Mouse (Mus musculus) midbrain, embryonic 13.5 days (tissue): ENCODE results near the gene Fam184b. TPM values are rescaled to one million over a fixed set of nuclear protein-coding genes. Genes with fewer than 3 reads are reported as not detected.

Experiments
- ATAC-seq: fragments of 200-750 bp; cut with Nextera tagmentation; 2 replicates; pipeline ENCODE4 v1.8.0; 2017; ENCODE audit warnings: mild to moderate bottlenecking, moderate TSS enrichment, moderate library complexity
- H3K27ac ChIP-seq: fragments of 300-500 bp; sonication (generic); 2 replicates; pipeline ENCODE4 v1.5.1; 2015; ENCODE audit warnings: inconsistent platforms, mild to moderate bottlenecking, moderate library complexity
- H3K27me3 ChIP-seq: fragments of 300-500 bp; sonication (generic); 2 replicates; pipeline ENCODE4 v1.6.1; 2015; ENCODE audit warnings: mild to moderate bottlenecking, inconsistent platforms
- H3K36me3 ChIP-seq: fragments of 300-500 bp; sonication (generic); 2 replicates; pipeline ENCODE4 v1.6.1; 2015; ENCODE audit warnings: mild to moderate bottlenecking, inconsistent platforms
- H3K4me1 ChIP-seq: fragments of 300-500 bp; sonication (generic); replicated peaks from 2 replicates; pipeline ENCODE4 v1.6.1; 2015; ENCODE audit warnings: inconsistent platforms
- H3K4me2 ChIP-seq: fragments of 300-500 bp; sonication (generic); replicated peaks from 2 replicates; pipeline ENCODE4 v1.6.1; 2015; ENCODE audit warnings: moderate library complexity, mild to moderate bottlenecking, inconsistent platforms
- H3K4me3 ChIP-seq: fragments of 300-500 bp; sonication (generic); replicated peaks from 2 replicates; pipeline ENCODE4 v1.5.1; 2015; ENCODE audit warnings: mild to moderate bottlenecking, inconsistent platforms
- H3K9ac ChIP-seq: fragments of 300-500 bp; sonication (generic); replicated peaks from 2 replicates; pipeline ENCODE4 v1.6.1; 2015; ENCODE audit warnings: mild to moderate bottlenecking, inconsistent platforms
- H3K9me3 ChIP-seq: fragments of 300-500 bp; sonication (generic); 2 replicates; pipeline ENCODE4 v1.6.1; 2016; ENCODE audit warnings: mild to moderate bottlenecking, inconsistent platforms
- WGBS: fragments of 180-500 bp; shearing (Covaris S2); methylation state at CpG from one replicate; pipeline ENCODE4 v1.1.7; 2015; 5-methylcytosine and 5-hydroxymethylcytosine counted together
- polyA plus RNA-seq: library from polyadenylated mRNA; unstranded; fragments of >200 nt; fragmentation: Nextera tagmentation; extraction: Ambion mirVana; gene quantifications from 2 replicates; pipeline ENCODE4 v1.2.1, GENCODE M21; 2015

Fam184b gene
- 1.7 and 1.9 TPM in 2 replicates for polyA plus RNA-seq

GRCm38 (mm10) chr5:45638806-45639714, at the start of gene Fam184b:
Fam184b (minus strand) TSS chr5:45639614.
- peak; percentile 98 for ATAC-seq

GRCm38 (mm10) chr5:45689152-45689551, 49.7 kb upstream of the Fam184b start:
- Histone ChIP-seq H3K27me3 (no peaks in the 10 kb centered on the region), H3K9me3 (no peaks in the 10 kb centered on the region), H3K4me3 (no peak overlapping the region), H3K9ac (no peak overlapping the region), H3K4me2 (no peak overlapping the region), H3K36me3 (no peaks in the 10 kb centered on the region), H3K27ac (no peak overlapping the region), H3K4me1 (no peaks in the 10 kb centered on the region)
- WGBS, result 89% methylated on average over 4 of the region's 4 CpGs
- ATAC-seq, result no peak

More at GRCm38 (mm10) chr5:45638806-45639714, at the start of gene Fam184b:
- Histone ChIP-seq H3K27ac (no peak within 1 kb of the TSS), H3K36me3 (no peaks in the 10 kb centered on the region), H3K4me3 (peak within 1 kb of the TSS; percentile 51), H3K27me3 (peaks cover 13% of the 10 kb centered on the region), H3K9me3 (no peaks in the 10 kb centered on the region), H3K4me1 (peaks cover 7% of the 10 kb centered on the region), H3K9ac (peak within 1 kb of the TSS; percentile 64), H3K4me2 (peak within 1 kb of the TSS; percentile 69)
- 1% methylated on average over 48 of the region's 48 CpGs for WGBS

DNA sequence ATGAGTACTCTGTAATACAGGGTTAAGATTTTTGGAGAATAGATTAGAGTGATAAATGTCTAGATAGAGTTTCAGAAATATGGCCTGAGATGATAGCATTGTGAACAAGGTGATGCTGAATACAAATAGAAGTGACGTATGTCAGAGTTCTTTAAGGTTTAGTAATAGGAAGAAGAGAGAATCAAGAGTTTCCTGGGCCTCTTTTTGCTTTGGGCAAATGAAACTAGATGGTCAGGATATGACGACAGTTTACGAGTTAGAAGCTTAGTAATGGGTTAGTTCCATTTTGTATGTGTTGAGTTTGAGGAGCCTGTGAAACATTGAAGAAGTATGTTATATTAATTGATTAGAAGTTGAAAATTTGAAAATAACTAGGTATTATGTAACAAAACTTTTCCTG, 46.8 kb upstream of the Fam184b start:
- Histone ChIP-seq H3K27me3 (no peaks in the 10 kb centered on the region), H3K9me3 (no peaks in the 10 kb centered on the region), H3K4me2 (no peak overlapping the region), H3K27ac (no peak overlapping the region), H3K36me3 (no peaks in the 10 kb centered on the region), H3K4me3 (no peak overlapping the region), H3K4me1 (no peaks in the 10 kb centered on the region), H3K9ac (no peak overlapping the region)
- ATAC-seq, result no peak
- WGBS, result 96% methylated on average over 3 of the region's 3 CpGs

DNA sequence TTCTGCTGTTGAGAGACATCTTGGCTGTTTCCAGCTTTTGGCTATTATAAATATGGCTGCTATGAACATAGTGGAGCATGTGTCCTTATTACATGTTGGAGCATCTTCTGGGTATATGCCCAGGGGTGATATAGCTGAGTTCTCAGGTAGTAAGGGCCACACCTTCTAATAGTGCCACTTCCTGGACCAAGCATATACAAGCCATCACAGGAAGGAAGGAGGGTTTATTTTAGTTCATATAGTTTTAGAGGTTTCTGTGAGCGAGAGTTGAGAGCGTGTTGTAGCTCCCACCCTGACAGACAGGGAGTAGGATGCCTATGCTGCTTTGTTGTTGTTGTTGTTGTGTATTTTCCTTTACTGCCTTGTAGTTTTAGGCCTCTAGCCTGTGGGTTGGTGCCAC, 45.8 kb upstream of the Fam184b start:
- Histone ChIP-seq H3K4me2 (no peak overlapping the region), H3K9ac (no peak overlapping the region), H3K4me1 (no peaks in the 10 kb centered on the region), H3K9me3 (no peaks in the 10 kb centered on the region), H3K4me3 (no peak overlapping the region), H3K36me3 (no peaks in the 10 kb centered on the region), H3K27ac (no peak overlapping the region), H3K27me3 (no peaks in the 10 kb centered on the region)
- WGBS, result 98% methylated on average over 2 of the region's 2 CpGs
- no peak for ATAC-seq

GRCm38 (mm10) chr5:45683388-45683787, 44.0 kb upstream of the Fam184b start:
- 97% methylated on average over 1 of the region's 1 CpGs for WGBS
- H3K27ac ChIP-seq, result no peak overlapping the region

DNA sequence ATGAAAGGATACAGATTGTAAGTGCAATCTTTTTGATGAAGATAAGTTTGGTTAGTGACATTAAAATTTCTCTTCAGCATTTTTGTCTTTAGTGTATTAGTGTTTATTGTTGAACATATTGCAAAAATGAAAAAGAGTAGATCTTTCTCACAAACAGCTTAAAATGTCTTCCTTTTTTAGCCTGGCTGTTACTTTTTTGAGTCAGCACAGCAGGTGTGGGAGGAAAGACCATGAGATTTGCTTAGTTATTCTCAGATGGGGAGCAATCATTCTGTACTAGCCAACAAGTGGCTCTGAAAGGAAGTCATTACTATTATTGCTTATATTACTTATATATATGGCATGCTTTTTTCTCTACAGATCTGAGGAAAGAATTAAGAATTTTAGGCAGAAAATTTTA, 40.5 kb upstream of the Fam184b start:
- Histone ChIP-seq H3K27me3 (no peaks in the 10 kb centered on the region), H3K9me3 (no peaks in the 10 kb centered on the region), H3K9ac (no peak overlapping the region), H3K4me1 (no peaks in the 10 kb centered on the region), H3K27ac (no peak overlapping the region), H3K4me3 (no peak overlapping the region), H3K36me3 (no peaks in the 10 kb centered on the region), H3K4me2 (no peak overlapping the region)
- ATAC-seq, result no peak

More at GRCm38 (mm10) chr5:45683388-45683787, 44.0 kb upstream of the Fam184b start:
- H3K4me1 ChIP-seq, result no peaks in the 10 kb centered on the region
- H3K4me2 ChIP-seq, result no peak overlapping the region
- no peaks in the 10 kb centered on the region for H3K9me3 ChIP-seq
- no peak overlapping the region for H3K9ac ChIP-seq
- no peaks in the 10 kb centered on the region for H3K27me3 ChIP-seq
- no peak overlapping the region for H3K4me3 ChIP-seq
- no peak for ATAC-seq
- H3K36me3 ChIP-seq, result no peaks in the 10 kb centered on the region

GRCm38 (mm10) chr5:45677639-45678038, 38.2 kb upstream of the Fam184b start:
- H3K36me3 ChIP-seq, result no peaks in the 10 kb centered on the region; the same call in 1 of the 2 replicates
- no peak overlapping the region for H3K4me2 ChIP-seq
- ATAC-seq, result no peak
- no peaks in the 10 kb centered on the region for H3K9me3 ChIP-seq
- H3K9ac ChIP-seq, result no peak overlapping the region
- H3K27ac ChIP-seq, result no peak overlapping the region
- no peak overlapping the region for H3K4me3 ChIP-seq
- 86% methylated on average over 4 of the region's 4 CpGs for WGBS
- H3K4me1 ChIP-seq, result no peaks in the 10 kb centered on the region
- no peaks in the 10 kb centered on the region for H3K27me3 ChIP-seq

DNA sequence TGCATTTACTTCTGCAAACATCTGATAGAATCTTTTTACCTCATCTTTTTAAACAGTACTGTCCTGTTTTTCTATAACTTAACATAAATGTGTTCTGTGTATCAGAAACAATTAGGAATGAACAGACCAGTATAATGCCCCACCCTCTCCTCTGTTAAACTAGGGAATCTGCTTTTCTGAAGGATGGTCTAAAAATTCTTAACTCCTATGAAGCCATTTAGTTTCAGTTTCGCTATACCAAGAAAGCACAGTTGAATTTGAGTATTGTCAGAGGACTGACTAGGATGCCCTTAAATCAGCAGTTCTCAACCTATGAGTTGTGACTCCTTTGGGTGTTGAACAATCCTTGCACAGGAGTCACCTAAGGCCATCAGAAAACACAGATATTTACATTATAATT, 35.6 kb upstream of the Fam184b start:
- Histone ChIP-seq H3K4me1 (peaks cover 10% of the 10 kb centered on the region), H3K9me3 (no peaks in the 10 kb centered on the region), H3K9ac (no peak overlapping the region), H3K36me3 (no peaks in the 10 kb centered on the region; the same call in 1 of the 2 replicates), H3K27me3 (no peaks in the 10 kb centered on the region), H3K4me3 (no peak overlapping the region), H3K4me2 (no peak overlapping the region), H3K27ac (no peak overlapping the region)
- no peak for ATAC-seq
- 96% methylated on average over 1 of the region's 1 CpGs for WGBS

- Histone ChIP-seq H3K27ac (no peak overlapping the region), H3K4me2 (peak overlapping the region; percentile 97), H3K9me3 (no peaks in the 10 kb centered on the region), H3K4me1 (peaks cover 16% of the 10 kb centered on the region), H3K27me3 (no peaks in the 10 kb centered on the region), H3K4me3 (peak overlapping the region; percentile 80), H3K9ac (no peak overlapping the region), H3K36me3 (no peaks in the 10 kb centered on the region; the same call in 1 of the 2 replicates)
- WGBS, result 54% methylated on average over 5 of the region's 5 CpGs
- no peak for ATAC-seq
Observed at GRCm38 (mm10) chr5:45670894-45671494, 31.6 kb upstream of the Fam184b start.

DNA sequence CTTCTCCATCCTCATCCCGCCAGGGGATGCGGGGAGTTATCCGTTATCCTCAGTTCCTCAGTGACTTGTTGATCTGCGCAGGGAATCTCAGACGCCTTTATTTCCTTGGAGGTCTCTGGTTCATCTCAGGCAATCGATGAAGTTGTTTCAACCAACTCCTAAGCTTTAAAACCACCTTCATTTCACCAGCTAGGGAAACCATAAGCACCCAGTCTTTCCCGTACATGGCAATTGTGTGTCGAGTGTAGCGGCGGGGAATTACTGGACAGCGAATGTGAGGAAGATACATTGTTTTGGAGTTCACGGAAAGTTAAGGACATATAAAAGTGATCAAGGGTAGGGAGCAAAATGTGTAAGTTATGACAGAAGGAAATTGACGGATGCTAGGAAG, 30.9 kb upstream of the Fam184b start:
- under 1% methylated on average over 13 of the region's 13 CpGs for WGBS
- no peaks in the 10 kb centered on the region for H3K27me3 ChIP-seq
- no peaks in the 10 kb centered on the region for H3K9me3 ChIP-seq
- H3K4me1 ChIP-seq, result peaks cover 16% of the 10 kb centered on the region
- H3K9ac ChIP-seq, result peak overlapping the region; percentile 74
- H3K36me3 ChIP-seq, result no peaks in the 10 kb centered on the region; the same call in 1 of the 2 replicates
- H3K4me2 ChIP-seq, result peak overlapping the region; percentile 97
- H3K27ac ChIP-seq, result peak overlapping the region; percentile 70
- H3K4me3 ChIP-seq, result peak overlapping the region; percentile 80
- no peak for ATAC-seq

- WGBS, result under 1% methylated on average over 66 of the region's 66 CpGs
- no peaks in the 10 kb centered on the region; the same call in 1 of the 2 replicates for H3K36me3 ChIP-seq
- no peaks in the 10 kb centered on the region for H3K27me3 ChIP-seq
- H3K27ac ChIP-seq, result peak within 1 kb of the TSS; percentile 80
- peak within 1 kb of the TSS; percentile 97 for H3K4me2 ChIP-seq
- H3K4me3 ChIP-seq, result peak within 1 kb of the TSS; percentile 80
- peak; percentile 100 for ATAC-seq
- no peaks in the 10 kb centered on the region for H3K9me3 ChIP-seq
- H3K4me1 ChIP-seq, result peaks cover 16% of the 10 kb centered on the region
- peak within 1 kb of the TSS; percentile 85 for H3K9ac ChIP-seq
Observed at GRCm38 (mm10) chr5:45669598-45670279, 30.3 kb upstream of the Fam184b start, which contains the start of gene Ncapg. Ncapg (plus strand) TSS chr5:45669919.

GRCm38 (mm10) chr5:45669234-45669597, 29.8 kb upstream of the Fam184b start:
- Histone ChIP-seq H3K9ac (peak overlapping the region; percentile 85), H3K4me2 (peak overlapping the region; percentile 97), H3K36me3 (no peaks in the 10 kb centered on the region; the same call in 1 of the 2 replicates), H3K27me3 (no peaks in the 10 kb centered on the region), H3K9me3 (no peaks in the 10 kb centered on the region), H3K27ac (peak overlapping the region; percentile 80), H3K4me3 (peak overlapping the region; percentile 80), H3K4me1 (peaks cover 16% of the 10 kb centered on the region)
- ATAC-seq, result peak; percentile 86
- under 1% methylated on average over 27 of the region's 27 CpGs for WGBS
